Mouse (Mus musculus) left cerebral cortex, adult 2 months (tissue): ENCODE results near the gene Tox3. TPM values are rescaled to one million over a fixed set of nuclear protein-coding genes. Genes with fewer than 3 reads are reported as not detected.

Source experiments
- DNase-seq, 2 experiments: peaks; one replicate each; pipeline ENCODE4 v3.0.0; 2021 to 2022; ENCODE audit warnings: low spot score in 2 of 2, mixed read lengths in 1 of 2; ENCODE audit errors: extremely low spot score in 1 of 2
- H3K27ac ChIP-seq: fragments of 200-600 bp; 2 replicates; pipeline ENCODE4 v1.8.1; 2022
- H3K4me3 ChIP-seq: fragments of 200-600 bp; 2 replicates; pipeline ENCODE4 v1.8.1; 2022
- CTCF ChIP-seq: fragments of 200-600 bp; IDR thresholded peaks from 2 replicates; pipeline ENCODE4 v1.8.1; 2022; ENCODE audit warnings: antibody characterized with exemption, mild to moderate bottlenecking, moderate library complexity
- intact Hi-C: fragments of 180-260 bp; cut with DNase I; formaldehyde crosslinking; loops from one replicate; pipeline ENCODE4 v1.15.1; 2025
- long read RNA-seq, 2 experiments: library from polyadenylated mRNA; stranded (forward); transcript quantifications; one replicate each; pipeline ENCODE4 v2.0.0; 2021; ENCODE audit warnings: borderline mapping rate in 2 of 2
- total RNA-seq, 2 experiments: library from RNA; stranded (reverse); gene quantifications; 2 replicates each; pipeline ENCODE4 v1.2.3; 2021

The Tox3 gene
- total RNA-seq: 10 to 100 TPM; 20.7 to 23.2 TPM
- long read RNA-seq, experiment 1, transcript Tox3-201 (7 exons, 3,356 nt): major isoform, 6 of 17 reads
- long read RNA-seq, experiment 1, partial matches to known transcripts: 1 of 17 reads
- long read RNA-seq, experiment 1, other reads (novel, unspliced or antisense): 10 of 17 reads
- long read RNA-seq, experiment 2, partial matches to known transcripts: 0 of 14 reads
- long read RNA-seq, experiment 2, other reads (novel, unspliced or antisense): 12 of 14 reads

DNA sequence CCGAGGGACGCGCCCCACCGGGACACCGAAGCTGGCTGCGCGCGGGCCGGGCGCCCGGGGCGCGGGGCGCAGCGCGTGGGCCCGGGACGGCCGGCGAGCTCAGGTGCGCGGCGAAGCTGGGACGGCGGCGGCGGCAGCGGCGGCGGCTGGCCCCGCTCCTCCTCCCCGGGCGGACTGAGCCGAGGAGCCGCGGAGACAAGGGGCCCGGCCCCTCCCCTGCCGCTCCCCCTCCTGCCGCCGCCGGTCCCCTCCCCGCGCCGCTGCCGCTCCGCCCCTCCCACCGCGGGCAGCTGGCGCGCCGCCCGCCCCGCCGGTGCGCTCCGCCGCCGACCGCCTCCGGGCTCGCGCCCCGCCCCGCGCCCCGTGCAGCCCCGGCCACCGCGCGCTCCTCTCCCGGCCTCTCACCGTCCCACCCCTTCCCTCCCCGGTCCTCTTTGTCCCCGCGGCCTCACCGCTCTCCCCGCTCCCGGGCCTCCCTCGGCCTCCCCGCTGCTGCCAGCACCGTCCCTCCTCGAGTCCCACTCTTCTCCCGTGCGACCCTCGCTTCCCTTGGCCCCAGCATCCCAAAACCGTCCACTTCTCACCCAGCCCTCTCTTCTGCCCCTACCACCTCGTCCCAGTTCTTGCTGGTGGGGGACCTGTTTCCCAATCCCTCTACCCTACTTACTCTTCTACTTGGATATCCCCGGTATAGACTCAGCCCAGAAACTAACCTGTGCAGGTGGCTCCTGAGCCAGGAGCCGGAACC lies at the start of gene Tox3:
Gene Tox3, minus strand, starts transcription at position 166 of the 748 bp plus-strand sequence.
- Histone ChIP-seq H3K4me3 (peak within 1 kb of the TSS; percentile 67), H3K27ac (peak within 1 kb of the TSS; percentile 69)
- no peak for TF ChIP-seq CTCF
- intact Hi-C loops: loop anchor here (5.0 to 10.0 kb wide), 4 partner anchors 196 to 494 kb away; no protein-coding TSS in a partner anchor
- DNase-seq: peak; percentile 31 to 57

DNA sequence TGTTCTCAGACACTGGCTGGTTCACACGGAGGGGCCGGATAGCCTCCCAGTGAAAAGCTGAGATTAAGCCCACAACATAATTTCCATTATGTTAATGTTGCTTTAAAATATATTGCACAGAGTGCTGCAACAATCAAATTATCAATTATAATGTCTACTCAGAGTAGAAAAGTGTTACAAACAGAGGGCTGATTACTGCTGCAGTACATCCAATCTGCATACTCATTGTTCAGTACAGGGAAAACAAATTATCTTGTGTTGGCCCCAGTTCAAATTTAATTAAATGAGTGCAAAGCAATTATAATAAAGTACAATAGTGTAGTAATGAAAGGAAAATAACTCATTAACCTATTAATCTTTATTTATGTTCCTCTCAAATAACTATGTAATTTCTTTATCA lies 44.5 kb upstream of the Tox3 start:
- intact Hi-C loops: no loop called here
- TF ChIP-seq CTCF: no peak
- Histone ChIP-seq H3K27ac (no peak overlapping the region), H3K4me3 (no peak overlapping the region)
- DNase-seq: no peak

DNA sequence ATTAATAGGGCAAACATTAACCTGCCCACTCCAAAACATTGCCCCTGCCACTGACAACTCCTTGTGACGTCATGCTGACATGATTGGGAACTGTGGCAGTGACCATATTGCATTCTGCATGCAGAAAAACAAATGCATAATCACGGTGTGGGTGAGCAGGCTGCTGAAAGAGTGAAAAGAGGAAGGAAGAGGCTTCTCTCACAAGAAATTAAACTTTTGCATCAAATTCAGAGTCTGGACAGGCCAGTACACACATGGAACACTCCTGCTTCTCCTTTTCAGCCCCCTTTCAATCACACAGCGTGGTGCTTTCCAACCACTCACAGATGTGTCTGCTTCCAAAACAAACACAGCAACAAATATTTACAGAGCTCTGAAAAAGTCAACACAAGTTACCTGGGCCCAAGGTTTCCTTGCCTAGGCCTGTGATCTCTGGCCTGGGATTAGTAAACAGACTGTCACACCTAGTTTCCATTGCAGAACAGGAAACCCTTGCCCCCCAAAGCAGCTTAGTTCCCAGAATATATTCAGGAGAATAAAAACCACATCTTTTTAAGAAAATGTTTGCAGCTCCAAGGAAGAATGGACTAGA lies 43.4 kb upstream of the Tox3 start:
- intact Hi-C loops: no loop called here
- TF ChIP-seq CTCF: no peak
- H3K27ac ChIP-seq: no peak overlapping the region
- DNase-seq: no peak
- no peak overlapping the region for H3K4me3 ChIP-seq

DNA sequence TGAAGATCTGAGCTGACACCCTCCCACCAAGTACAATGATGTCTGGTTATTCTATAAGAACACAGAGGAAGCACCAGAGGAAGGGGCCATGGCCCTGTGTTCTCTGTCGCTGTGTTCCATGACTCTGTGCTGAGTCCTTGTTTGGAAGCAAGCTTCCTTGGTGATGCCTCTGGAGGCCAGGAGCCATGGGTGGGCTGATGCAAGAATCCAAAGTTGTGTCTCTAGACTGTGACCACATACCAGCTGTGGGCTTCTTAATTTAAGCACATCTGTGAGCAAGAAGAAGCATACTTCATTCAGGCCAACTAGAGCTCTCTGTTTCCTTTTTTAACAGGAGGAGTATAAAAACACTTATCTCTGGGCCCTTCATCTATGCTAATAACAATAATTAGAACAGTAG lies 42.7 kb upstream of the Tox3 start:
- no peak for TF ChIP-seq CTCF
- Histone ChIP-seq H3K27ac (no peak overlapping the region), H3K4me3 (no peak overlapping the region)
- DNase-seq: no peak
- intact Hi-C loops: no loop called here

DNA sequence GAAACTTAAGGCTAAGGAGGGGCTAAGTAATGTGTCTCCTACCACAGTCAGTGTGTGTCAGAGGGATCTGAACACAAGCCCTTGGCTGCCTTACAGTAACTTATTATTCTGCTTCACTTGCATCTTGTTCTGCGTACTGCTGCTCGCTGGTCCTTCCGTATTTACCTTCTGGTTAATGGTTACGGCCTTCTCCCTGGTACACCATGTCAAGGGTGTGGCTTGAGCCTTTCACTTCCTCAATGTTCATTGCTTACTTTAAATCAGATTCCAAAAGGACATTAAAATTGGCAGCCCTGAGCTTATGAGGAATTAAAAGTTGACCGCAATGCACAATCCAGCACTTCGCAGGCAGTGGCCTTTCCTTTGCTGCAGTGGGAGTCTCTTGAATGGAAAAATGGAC lies 30.9 kb upstream of the Tox3 start:
- Histone ChIP-seq H3K27ac (no peak overlapping the region), H3K4me3 (no peak overlapping the region)
- no peak for TF ChIP-seq CTCF
- intact Hi-C loops: no loop called here
- no peak for DNase-seq

DNA sequence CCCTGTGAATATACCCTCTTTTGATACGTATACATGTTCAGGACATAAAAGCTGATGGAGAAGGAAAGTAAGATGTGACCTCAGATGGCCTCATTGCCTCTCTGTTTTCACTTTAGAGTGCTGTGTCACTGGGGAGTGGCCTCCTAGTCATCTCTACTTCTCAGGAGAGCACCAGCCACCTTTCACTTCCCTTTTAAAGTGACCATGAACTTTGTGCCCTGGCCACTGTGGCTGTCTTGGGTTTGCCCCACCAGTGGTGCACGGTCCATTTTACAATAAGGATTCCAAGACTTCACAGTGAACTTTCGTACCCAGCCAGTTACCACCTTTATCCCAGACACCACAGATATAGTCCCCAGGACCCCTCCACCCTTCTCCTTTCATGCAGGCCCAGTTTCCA lies 29.9 kb upstream of the Tox3 start:
- Histone ChIP-seq H3K27ac (no peak overlapping the region), H3K4me3 (no peak overlapping the region)
- TF ChIP-seq CTCF: no peak
- no peak for DNase-seq
- intact Hi-C loops: no loop called here

DNA sequence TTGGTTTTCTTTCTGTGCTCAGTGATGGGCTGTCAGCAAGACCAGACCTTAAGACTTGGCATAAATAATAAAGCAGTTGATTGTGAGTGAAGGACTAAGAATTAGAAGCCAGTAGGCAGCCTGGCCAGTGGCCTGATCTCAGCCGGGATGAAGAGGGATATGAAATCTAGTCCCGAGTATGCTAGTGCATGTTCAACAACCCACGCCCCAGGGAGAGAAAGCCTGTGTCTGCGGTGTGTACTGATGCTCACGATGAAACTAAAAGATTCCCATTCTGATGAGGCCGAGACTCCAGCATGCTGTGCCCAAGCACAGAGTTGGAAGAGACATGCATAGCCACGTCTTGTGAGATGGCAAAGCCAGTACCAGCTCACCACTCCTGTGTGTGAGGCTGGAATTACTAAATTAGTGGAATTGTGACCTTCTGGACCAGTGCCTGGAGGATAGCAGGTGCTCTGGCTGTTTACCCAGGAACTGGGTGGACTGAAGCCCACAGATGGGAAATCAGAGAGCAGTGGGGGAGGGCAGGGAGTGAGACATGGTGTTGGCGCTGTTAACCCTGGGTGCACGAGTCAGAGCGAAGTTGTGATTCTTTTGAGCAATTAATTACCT lies 23.6 kb upstream of the Tox3 start:
- intact Hi-C loops: no loop called here
- no peak for DNase-seq
- Histone ChIP-seq H3K4me3 (no peak overlapping the region), H3K27ac (no peak overlapping the region)
- TF ChIP-seq CTCF: no peak

DNA sequence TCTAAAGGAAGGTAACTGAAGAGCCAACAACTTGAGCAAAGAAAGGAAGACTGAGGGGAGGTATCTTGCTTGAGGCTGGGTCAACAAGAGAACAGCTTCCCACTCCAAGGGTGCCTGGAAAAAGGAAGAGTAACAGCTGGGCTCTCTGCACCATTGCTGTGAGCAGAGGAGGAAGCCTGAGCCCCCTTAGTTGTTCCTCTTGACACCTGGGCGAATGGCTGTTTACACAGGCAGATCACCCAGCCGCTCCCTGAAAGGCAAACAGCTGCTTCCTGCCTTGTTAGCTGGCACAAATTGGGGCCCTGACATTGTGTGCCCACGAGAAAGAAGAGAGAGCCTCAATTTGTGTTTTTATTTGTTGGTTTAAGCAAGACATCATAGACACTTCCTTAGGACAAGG lies 21.7 kb upstream of the Tox3 start:
- intact Hi-C loops: no loop called here
- H3K27ac ChIP-seq: no peak overlapping the region
- H3K4me3 ChIP-seq: no peak overlapping the region
- DNase-seq: no peak
- no peak for TF ChIP-seq CTCF

DNA sequence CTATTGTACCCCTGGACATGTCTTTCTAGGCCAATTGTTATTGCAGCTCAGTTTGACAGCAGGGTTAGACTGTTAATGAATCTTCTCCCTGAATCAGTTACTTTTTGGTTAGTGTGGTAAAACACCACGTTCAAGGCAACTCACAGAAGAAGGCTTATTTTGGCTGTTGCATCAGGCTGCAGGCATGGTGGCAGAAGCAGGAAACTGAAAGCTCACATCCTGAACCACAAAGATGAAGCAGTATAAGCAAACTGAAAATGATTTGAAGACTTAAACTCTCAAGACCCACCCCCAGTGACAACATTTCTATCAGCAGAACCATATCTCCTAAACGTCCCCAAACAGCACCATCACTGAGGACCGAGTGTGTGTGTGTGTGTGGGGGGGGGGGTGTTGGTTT lies 8.6 kb upstream of the Tox3 start:
- TF ChIP-seq CTCF: no peak
- intact Hi-C loops: no loop called here
- DNase-seq: no peak
- H3K4me3 ChIP-seq: no peak overlapping the region
- no peak overlapping the region for H3K27ac ChIP-seq

DNA sequence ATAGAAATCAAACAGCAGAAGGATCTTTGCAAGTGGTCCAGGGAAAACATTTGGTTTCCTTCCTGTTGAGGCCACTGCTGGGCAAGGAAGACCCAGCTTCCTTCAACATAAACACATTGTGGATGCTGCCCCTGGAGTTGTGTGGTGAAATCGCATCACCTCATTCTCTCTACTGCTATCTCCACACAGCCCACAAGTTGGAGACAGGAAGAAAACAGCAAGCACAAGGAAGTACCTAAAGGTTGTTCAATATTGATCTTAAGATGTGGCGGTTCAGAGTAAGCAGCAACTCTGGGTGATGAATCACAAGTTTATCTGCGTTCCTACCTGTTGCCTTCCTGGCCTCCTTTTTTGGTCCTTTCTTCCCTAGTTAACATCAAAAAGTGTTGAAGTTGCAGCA lies 6.6 kb upstream of the Tox3 start:
- intact Hi-C loops: no loop called here
- no peak for DNase-seq
- Histone ChIP-seq H3K27ac (no peak overlapping the region), H3K4me3 (no peak overlapping the region)
- no peak; the same call in 1 of the 2 replicates for TF ChIP-seq CTCF

DNA sequence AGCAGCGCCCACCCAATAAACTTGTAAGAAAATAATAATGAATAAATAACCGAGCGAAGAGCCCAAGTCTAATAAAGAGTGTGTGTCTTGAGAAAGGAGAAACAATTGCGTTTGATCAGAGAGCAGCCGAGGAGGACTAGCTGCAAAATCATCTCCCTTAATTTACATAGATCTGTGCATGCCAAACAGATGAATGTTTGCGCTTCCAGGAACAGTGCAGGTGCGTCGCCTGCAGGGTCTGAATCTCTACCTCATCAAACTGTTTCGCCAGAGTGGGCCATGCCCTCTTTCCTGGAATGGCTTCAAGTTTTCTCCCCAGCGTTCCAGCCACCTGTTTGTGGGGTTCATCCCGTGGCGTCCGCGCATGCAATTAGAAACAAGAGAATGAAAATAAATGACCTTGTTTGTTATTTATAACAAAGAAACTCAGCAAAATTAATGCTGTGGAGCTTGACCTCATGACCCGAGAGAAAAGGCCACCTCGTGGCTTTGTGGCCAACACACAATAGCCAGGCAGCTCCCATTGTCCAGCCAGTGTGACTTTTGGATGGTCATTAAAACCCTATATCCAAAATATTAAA lies 5.9 kb upstream of the Tox3 start:
- no peak for TF ChIP-seq CTCF
- Histone ChIP-seq H3K27ac (no peak overlapping the region), H3K4me3 (no peak overlapping the region)
- DNase-seq: no peak
- intact Hi-C loops: no loop called here

DNA sequence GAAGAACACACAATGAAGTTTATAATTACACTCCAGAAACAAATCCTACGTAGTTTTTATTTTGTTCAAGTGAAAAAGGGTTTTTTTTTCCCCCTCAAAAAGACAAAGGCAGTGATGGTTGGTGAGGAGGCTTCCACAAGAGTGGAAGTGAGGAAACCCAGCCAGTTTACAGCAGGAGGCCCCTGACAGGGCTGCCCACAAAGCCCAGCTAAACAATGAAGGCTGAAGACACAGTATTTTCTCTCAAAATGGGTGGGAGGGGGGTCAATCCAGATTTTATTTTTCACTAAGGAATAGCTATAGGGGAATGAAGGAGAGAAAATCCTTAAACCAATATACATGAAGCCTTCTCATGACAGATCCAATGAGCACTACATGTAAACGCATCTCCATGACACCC lies 5.4 kb upstream of the Tox3 start:
- no peak for DNase-seq
- intact Hi-C loops: no loop called here
- no peak overlapping the region for H3K27ac ChIP-seq
- H3K4me3 ChIP-seq: no peak overlapping the region
- TF ChIP-seq CTCF: no peak
